Mouse (Mus musculus) hindlimb bud, embryonic 11.5 days (tissue): ENCODE results near the gene Mrpl52.

ENCODE experiments used
- DNase-seq: peaks from one replicate; pipeline ENCODE4 v3.0.0-alpha.2; 2012; ENCODE audit warnings: low read depth, low spot score; ENCODE audit errors: extremely low spot score

Gene Mrpl52

GRCm38 (mm10) chr14:54426689-54427398 lies at the start of gene Mrpl52:
Gene Mrpl52 (plus strand): TSS chr14:54426909.
- DNase-seq: peak; percentile 82

- DNase-seq: no peak
Observed at GRCm38 (mm10) chr14:54377166-54377565, 49.5 kb upstream of the Mrpl52 start.

GRCm38 (mm10) chr14:54379571-54379970 lies 47.1 kb upstream of the Mrpl52 start:
- DNase-seq: no peak

- no peak for DNase-seq
Observed at GRCm38 (mm10) chr14:54380616-54381015, 46.1 kb upstream of the Mrpl52 start.

- DNase-seq: no peak
Observed at GRCm38 (mm10) chr14:54381816-54382215, 44.9 kb upstream of the Mrpl52 start.

GRCm38 (mm10) chr14:54382641-54383040 lies 44.1 kb upstream of the Mrpl52 start:
- DNase-seq: no peak

- no peak for DNase-seq
Observed at GRCm38 (mm10) chr14:54383355-54383771, 43.3 kb upstream of the Mrpl52 start.

- DNase-seq: no peak
Observed at GRCm38 (mm10) chr14:54384396-54384795, 42.3 kb upstream of the Mrpl52 start.

- DNase-seq: no peak
Observed at GRCm38 (mm10) chr14:54385968-54386618, 40.6 kb upstream of the Mrpl52 start.

GRCm38 (mm10) chr14:54387546-54387945 lies 39.2 kb upstream of the Mrpl52 start:
- DNase-seq: no peak

- no peak for DNase-seq
Observed at GRCm38 (mm10) chr14:54390843-54391242, 35.9 kb upstream of the Mrpl52 start.

- no peak for DNase-seq
Observed at GRCm38 (mm10) chr14:54393794-54394193, 32.9 kb upstream of the Mrpl52 start.

GRCm38 (mm10) chr14:54394309-54394708 lies 32.4 kb upstream of the Mrpl52 start:
- DNase-seq: no peak

- no peak for DNase-seq
Observed at GRCm38 (mm10) chr14:54396685-54397084, 30.0 kb upstream of the Mrpl52 start.

- no peak for DNase-seq
Observed at GRCm38 (mm10) chr14:54397872-54398527, 28.7 kb upstream of the Mrpl52 start.

- no peak for DNase-seq
Observed at GRCm38 (mm10) chr14:54398528-54398916, 28.2 kb upstream of the Mrpl52 start.

GRCm38 (mm10) chr14:54398921-54399382 lies 27.8 kb upstream of the Mrpl52 start:
- no peak for DNase-seq

GRCm38 (mm10) chr14:54401723-54402122 lies 25.0 kb upstream of the Mrpl52 start:
- no peak for DNase-seq

- no peak for DNase-seq
Observed at GRCm38 (mm10) chr14:54408336-54409056, 18.2 kb upstream of the Mrpl52 start.

- no peak for DNase-seq
Observed at GRCm38 (mm10) chr14:54409057-54409645, 17.6 kb upstream of the Mrpl52 start.
